13 mouse cellular contexts compared by ENCODE assay signal in genomic region chr5:21331656-21332055, GRCm38 (mm10). TPM values are rescaled to one million over a fixed set of nuclear protein-coding genes. Genes with fewer than 3 reads are reported as not detected.
DNase-seq lines count a peak whose midpoint lies in the region; ATAC-seq and TF ChIP-seq lines count a peak whose summit lies in the region.
"Had no signal": no experiment of that assay in that cellular context is flagged by ENCODE, and none has a peak within 500 bp of the region (broad histone marks: within the 10 kb centered on the region; RNA-seq: fewer than 3 reads in every experiment).

No protein-coding gene starts in this region.

- no peak for TF ChIP-seq CTCF in small intestine, adult 2 months (IDR thresholded peaks at IDR 0.05; ENCODE audit: extremely low read depth, insufficient read length, insufficient replicate concordance, low read depth, low read length)

- DNase-seq in forebrain, embryonic 11.5 days (ENCODE audit: low spot score), result no peak
- peak; percentile 61 for DNase-seq in lung, postnatal 36 days
- DNase-seq in lung, postnatal 14 days, result no peak
- DNase-seq in midbrain, embryonic 14.5 days, result no peak
- DNase-seq in frontal cortex, postnatal 36 days (ENCODE audit: low spot score in 2 of 2), result no peak
- DNase-seq: liver, postnatal 0 days had no signal

- H3K27me3 ChIP-seq in forebrain, embryonic 15.5 days, result no peaks in the 10 kb centered on the region
- no peaks in the 10 kb centered on the region for H3K27me3 ChIP-seq in forebrain, embryonic 11.5 days (ENCODE audit: control insufficient read depth, insufficient read depth, low read length)
- H3K27me3 ChIP-seq in heart, embryonic 15.5 days, result no peaks in the 10 kb centered on the region
- no peaks in the 10 kb centered on the region for H3K27me3 ChIP-seq in small intestine, adult 2 months (ENCODE audit: control insufficient read depth, insufficient read depth, low read length)
- H3K27me3 ChIP-seq in midbrain, embryonic 14.5 days (ENCODE audit: control insufficient read depth, insufficient read depth, low read length), result no peaks in the 10 kb centered on the region
- H3K27me3 ChIP-seq: forebrain, embryonic 13.5 days; hindbrain, embryonic 13.5 days had no signal

- no peak overlapping the region for H3K4me3 ChIP-seq in forebrain, embryonic 15.5 days
- H3K4me3 ChIP-seq in forebrain, embryonic 11.5 days (ENCODE audit: low read depth, low read length), result no peak overlapping the region
- H3K4me3 ChIP-seq in heart, embryonic 15.5 days, result no peak overlapping the region
- no peak overlapping the region for H3K4me3 ChIP-seq in small intestine, adult 2 months (ENCODE audit: low read depth, low read length)
- H3K4me3 ChIP-seq in midbrain, embryonic 14.5 days (replicated peaks; ENCODE audit: low read depth, low read length), result no peak overlapping the region
- H3K4me3 ChIP-seq: forebrain, embryonic 13.5 days; hindbrain, embryonic 13.5 days; layer of hippocampus, adult 2 months; limb, embryonic 10.5 days had no signal

- no peak overlapping the region for H3K4me2 ChIP-seq in forebrain, embryonic 15.5 days (replicated peaks)
- no peak overlapping the region for H3K4me2 ChIP-seq in forebrain, embryonic 11.5 days (ENCODE audit: low read depth, low read length, severe bottlenecking)
- no peak overlapping the region for H3K4me2 ChIP-seq in heart, embryonic 15.5 days
- H3K4me2 ChIP-seq in midbrain, embryonic 14.5 days (ENCODE audit: low read length), result no peak overlapping the region
- H3K4me2 ChIP-seq: forebrain, embryonic 13.5 days; hindbrain, embryonic 13.5 days had no signal

- peaks cover 9% of the 10 kb centered on the region; the same call in 1 of the 2 replicates for H3K4me1 ChIP-seq in forebrain, embryonic 15.5 days
- peaks cover 4% of the 10 kb centered on the region; the same call in 1 of the 2 replicates for H3K4me1 ChIP-seq in forebrain, embryonic 11.5 days (replicated peaks; ENCODE audit: control insufficient read depth, insufficient read depth, low read length)
- peaks cover 33% of the 10 kb centered on the region for H3K4me1 ChIP-seq in heart, embryonic 15.5 days (replicated peaks)
- peaks cover 6% of the 10 kb centered on the region; the same call in 1 of the 2 replicates for H3K4me1 ChIP-seq in small intestine, adult 2 months (ENCODE audit: control insufficient read depth, insufficient read depth, insufficient read length, low read length)
- H3K4me1 ChIP-seq in midbrain, embryonic 14.5 days (ENCODE audit: control insufficient read depth, insufficient read depth, low read length), result peaks cover 11% of the 10 kb centered on the region; the same call in 1 of the 2 replicates
- H3K4me1 ChIP-seq: limb, embryonic 10.5 days had no signal

- no peak overlapping the region for H3K27ac ChIP-seq in forebrain, embryonic 15.5 days (replicated peaks)
- H3K27ac ChIP-seq in forebrain, embryonic 11.5 days (ENCODE audit: low read depth, low read length), result no peak overlapping the region
- H3K27ac ChIP-seq in heart, embryonic 15.5 days, result peak overlapping the region; percentile 98
- peak overlapping the region; percentile 64 for H3K27ac ChIP-seq in small intestine, adult 2 months (ENCODE audit: insufficient read depth, low read depth, low read length)
- no peak overlapping the region for H3K27ac ChIP-seq in midbrain, embryonic 14.5 days (replicated peaks; ENCODE audit: low read depth, low read length)
- H3K27ac ChIP-seq: forebrain, embryonic 13.5 days; hindbrain, embryonic 13.5 days; layer of hippocampus, adult 2 months; limb, embryonic 10.5 days had no signal

- 60% methylated on average over 5 of the region's 5 CpGs for WGBS in forebrain, embryonic 15.5 days
- 90% methylated on average over 5 of the region's 5 CpGs for WGBS in forebrain, embryonic 11.5 days
- 27% methylated on average over 5 of the region's 5 CpGs for WGBS in heart, embryonic 15.5 days
- 20% methylated on average over 5 of the region's 5 CpGs for WGBS in small intestine, adult 2 months
- WGBS in midbrain, embryonic 14.5 days, result 89% methylated on average over 5 of the region's 5 CpGs

- no peak for TF ChIP-seq POLR2A in small intestine, adult 2 months (IDR thresholded peaks at IDR 0.05; ENCODE audit: low read depth, low read length)

- no peak overlapping the region for H3K9ac ChIP-seq in forebrain, embryonic 15.5 days (replicated peaks)
- H3K9ac ChIP-seq in forebrain, embryonic 11.5 days (ENCODE audit: low read length), result no peak overlapping the region
- H3K9ac ChIP-seq in heart, embryonic 15.5 days, result 0 out of 2 replicates have a peak overlapping the region, but pooled peaks have one; percentile 5
- H3K9ac ChIP-seq in midbrain, embryonic 14.5 days (replicated peaks; ENCODE audit: low read length), result no peak overlapping the region
- H3K9ac ChIP-seq: forebrain, embryonic 13.5 days; hindbrain, embryonic 13.5 days; liver, postnatal 0 days had no signal

- 0 out of 2 replicates have a peak, but pooled peaks have one; percentile 51 for ATAC-seq in forebrain, embryonic 15.5 days (replicated peaks)
- no peak for ATAC-seq in forebrain, embryonic 11.5 days (replicated peaks; ENCODE audit: low FRiP score)
- no peak; the same call in 1 of the 2 replicates for ATAC-seq in heart, embryonic 15.5 days (replicated peaks; ENCODE audit: insufficient number of reproducible peaks, insufficient read depth, low FRiP score, low read depth)
- ATAC-seq in midbrain, embryonic 14.5 days (ENCODE audit: low FRiP score, low TSS enrichment), result no peak
- ATAC-seq: forebrain, embryonic 13.5 days had no signal

- H3K9me3 ChIP-seq in forebrain, embryonic 15.5 days, result no peaks in the 10 kb centered on the region
- no peaks in the 10 kb centered on the region for H3K9me3 ChIP-seq in forebrain, embryonic 11.5 days (ENCODE audit: control insufficient read depth, low read length)
- H3K9me3 ChIP-seq in heart, embryonic 15.5 days (replicated peaks), result no peaks in the 10 kb centered on the region
- no peaks in the 10 kb centered on the region for H3K9me3 ChIP-seq in midbrain, embryonic 14.5 days (ENCODE audit: control insufficient read depth, low read length)
- H3K9me3 ChIP-seq: forebrain, embryonic 13.5 days; hindbrain, embryonic 13.5 days; limb, embryonic 10.5 days had no signal

- no peaks in the 10 kb centered on the region for H3K36me3 ChIP-seq in forebrain, embryonic 15.5 days
- no peaks in the 10 kb centered on the region for H3K36me3 ChIP-seq in forebrain, embryonic 11.5 days (ENCODE audit: control insufficient read depth, insufficient read depth, low read length)
- no peaks in the 10 kb centered on the region for H3K36me3 ChIP-seq in heart, embryonic 15.5 days
- H3K36me3 ChIP-seq in small intestine, adult 2 months (ENCODE audit: control insufficient read depth, insufficient read depth, low read length), result no peaks in the 10 kb centered on the region
- H3K36me3 ChIP-seq in midbrain, embryonic 14.5 days (ENCODE audit: control insufficient read depth, insufficient read depth, low read length), result no peaks in the 10 kb centered on the region
- H3K36me3 ChIP-seq: hindbrain, embryonic 13.5 days; limb, embryonic 10.5 days had no signal

RNA-seq across cellular contexts. Expression of gene Fgl2, which starts 40.8 kb away (rescaled TPM):
- 1.2 and 1.5 TPM in 2 replicates for polyA plus RNA-seq in forebrain, embryonic 15.5 days (2015; fragmentation: Nextera tagmentation; extraction: Ambion mirVana)
- polyA plus RNA-seq in forebrain, embryonic 11.5 days (2014; fragmentation: Nextera tagmentation; extraction: Ambion mirVana), result 1.2 and 1.6 TPM in 2 replicates
- polyA plus RNA-seq in heart, embryonic 15.5 days (2015; fragmentation: Nextera tagmentation; extraction: Ambion mirVana), result 30.4 and 35.5 TPM in 2 replicates
- 12.4 and 19.0 TPM in 2 replicates for polyA plus RNA-seq in small intestine, adult 2 months (2012; rRNA removed)
- polyA plus RNA-seq in midbrain, embryonic 14.5 days (2014; fragmentation: Nextera tagmentation; extraction: Ambion mirVana), result 1.8 and 2.3 TPM in 2 replicates

Comparison
In these comparisons a context has a peak if more than half of its experiments do, and no peak if none do; other contexts are left out.
1. H3K27ac ChIP-seq: peak in heart, embryonic 15.5 days (single experiment) and small intestine, adult 2 months (single experiment); none in forebrain, embryonic 15.5 days (single experiment), forebrain, embryonic 11.5 days (single experiment) and midbrain, embryonic 14.5 days (single experiment).